Mouse (Mus musculus) splenic B cell, adult 2 months (primary cell): ENCODE results near the gene Necap2.
A peak's percentile ranks its signal among the peaks of the same experiment; 100 is the strongest.

Experiments used
- DNase-seq: peaks from one replicate; pipeline ENCODE4 v3.0.0-alpha.2; 2011; ENCODE audit warnings: low read depth, low spot score
- H3K27me3 ChIP-seq: 2 replicates; pipeline ENCODE4 v1.6.1; 2012; ENCODE audit warnings: mild to moderate bottlenecking, low read length, moderate library complexity, mixed read lengths; ENCODE audit not compliant: control insufficient read depth, poor library complexity, insufficient read depth, severe bottlenecking
- H3K36me3 ChIP-seq: 2 replicates; pipeline ENCODE4 v1.6.1; 2012; ENCODE audit warnings: mild to moderate bottlenecking, low read length, moderate library complexity, mixed read lengths; ENCODE audit not compliant: control insufficient read depth, poor library complexity, insufficient read depth, severe bottlenecking

The Necap2 gene

GRCm38 (mm10) chr4:141095016-141095415 is 16.9 kb upstream of the Necap2 start:
- DNase-seq = no peak
- no peaks in the 10 kb centered on the region for H3K36me3 ChIP-seq
- no peaks in the 10 kb centered on the region for H3K27me3 ChIP-seq

- DNase-seq = no peak
- no peaks in the 10 kb centered on the region for H3K27me3 ChIP-seq
- no peaks in the 10 kb centered on the region for H3K36me3 ChIP-seq
Measured at GRCm38 (mm10) chr4:141088714-141089113, 10.6 kb upstream of the Necap2 start.

- H3K27me3 ChIP-seq = no peaks in the 10 kb centered on the region
- no peak for DNase-seq
Measured at GRCm38 (mm10) chr4:141088033-141088432, 9.9 kb upstream of the Necap2 start, which contains the start of gene Spata21. Gene Spata21, plus strand, starts transcription at chr4:141088333.

GRCm38 (mm10) chr4:141086862-141087261 is 8.7 kb upstream of the Necap2 start:
- no peak for DNase-seq
- no peaks in the 10 kb centered on the region for H3K36me3 ChIP-seq
- no peaks in the 10 kb centered on the region for H3K27me3 ChIP-seq

More at GRCm38 (mm10) chr4:141088033-141088432, 9.9 kb upstream of the Necap2 start, which contains the start of gene Spata21:
- H3K36me3 ChIP-seq = no peaks in the 10 kb centered on the region

GRCm38 (mm10) chr4:141078510-141079137 is 467 bp upstream of the Necap2 start:
- Histone ChIP-seq H3K27me3 (no peaks in the 10 kb centered on the region), H3K36me3 (peaks cover under 1% of the 10 kb centered on the region; the same call in 1 of the 2 replicates)
- no peak for DNase-seq

- DNase-seq = peak; percentile 84
- Histone ChIP-seq H3K27me3 (no peaks in the 10 kb centered on the region), H3K36me3 (peaks cover 3% of the 10 kb centered on the region)
Measured at GRCm38 (mm10) chr4:141076761-141077506, 1.2 kb downstream of the Necap2 start.

- H3K36me3 ChIP-seq = peaks cover 12% of the 10 kb centered on the region
- DNase-seq = no peak
Measured at GRCm38 (mm10) chr4:141074109-141074508, 4.0 kb downstream of the Necap2 start.

GRCm38 (mm10) chr4:141073661-141074060 is 4.5 kb downstream of the Necap2 start:
- H3K27me3 ChIP-seq = no peaks in the 10 kb centered on the region
- H3K36me3 ChIP-seq = peaks cover 13% of the 10 kb centered on the region
- DNase-seq = no peak

More at GRCm38 (mm10) chr4:141074109-141074508, 4.0 kb downstream of the Necap2 start:
- H3K27me3 ChIP-seq = no peaks in the 10 kb centered on the region

- Histone ChIP-seq H3K36me3 (peaks cover 13% of the 10 kb centered on the region), H3K27me3 (no peaks in the 10 kb centered on the region)
- no peak for DNase-seq
Measured at GRCm38 (mm10) chr4:141072502-141072901, 5.7 kb downstream of the Necap2 start.

- Histone ChIP-seq H3K36me3 (peaks cover 15% of the 10 kb centered on the region), H3K27me3 (no peaks in the 10 kb centered on the region)
- peak; percentile 81 for DNase-seq
Measured at GRCm38 (mm10) chr4:141069731-141070130, 8.4 kb downstream of the Necap2 start.

GRCm38 (mm10) chr4:141068655-141069054 is 9.5 kb downstream of the Necap2 start:
- H3K36me3 ChIP-seq = peaks cover 15% of the 10 kb centered on the region
- H3K27me3 ChIP-seq = no peaks in the 10 kb centered on the region
- DNase-seq = no peak

GRCm38 (mm10) chr4:141067516-141068046 is 10.6 kb downstream of the Necap2 start:
- no peak for DNase-seq
- Histone ChIP-seq H3K36me3 (peaks cover 12% of the 10 kb centered on the region), H3K27me3 (no peaks in the 10 kb centered on the region)

GRCm38 (mm10) chr4:141066709-141067515 is 11.2 kb downstream of the Necap2 start:
- Histone ChIP-seq H3K27me3 (no peaks in the 10 kb centered on the region), H3K36me3 (peaks cover 12% of the 10 kb centered on the region)
- DNase-seq = no peak

GRCm38 (mm10) chr4:141065123-141065522 is 13.0 kb downstream of the Necap2 start:
- H3K27me3 ChIP-seq = no peaks in the 10 kb centered on the region
- peak; percentile 95 for DNase-seq

More at GRCm38 (mm10) chr4:141065123-141065522, 13.0 kb downstream of the Necap2 start:
- H3K36me3 ChIP-seq = peaks cover 7% of the 10 kb centered on the region
